Mouse (Mus musculus): ENCODE results near the gene Pdcd1lg2. TPM values are rescaled to one million over a fixed set of nuclear protein-coding genes. Genes with fewer than 3 reads are reported as not detected.

Gene Pdcd1lg2
- total and polyA plus RNA-seq, 2 experiments: 0.11 to 0.18 TPM

DNA sequence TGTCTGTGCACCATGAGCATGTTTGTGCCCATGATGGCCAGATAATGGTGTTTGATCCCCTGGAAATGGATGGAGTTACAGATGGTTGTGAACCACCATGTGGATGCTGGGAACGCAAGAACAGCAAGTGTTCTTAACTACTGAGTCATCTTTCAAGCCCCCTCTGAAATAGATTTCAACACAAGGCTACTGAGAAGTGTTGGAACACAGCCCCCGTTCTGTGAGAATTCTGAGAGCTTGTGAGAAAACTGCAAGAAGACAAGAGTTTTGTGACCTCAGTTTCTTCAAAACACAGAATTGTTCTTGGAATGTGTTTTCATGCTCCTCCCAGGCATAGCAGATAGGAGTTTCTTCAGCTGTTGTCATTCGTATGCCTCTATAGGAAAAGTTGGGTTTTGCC, 104.7 kb downstream of the Pdcd1lg2 start:
- Histone ChIP-seq H3K4me3 (ENCODE audit: insufficient read depth, low read depth, low read length) (no peak overlapping the region), H3K27me3 (ENCODE audit: control insufficient read depth, insufficient read depth, low read length) (no peaks in the 10 kb centered on the region), H3K4me1 (ENCODE audit: control insufficient read depth, insufficient read depth, low read length) (peaks cover 7% of the 10 kb centered on the region; the same call in 1 of the 2 replicates), H3K27ac (replicated peaks; ENCODE audit: insufficient read depth, low read depth, low read length) (no peak overlapping the region), H3K9ac (ENCODE audit: low read depth, low read length) (no peak overlapping the region), H3K79me2 (ENCODE audit: control insufficient read depth, insufficient read depth, low read length) (no peaks in the 10 kb centered on the region; the same call in 1 of the 2 replicates), H3K36me3 (ENCODE audit: control insufficient read depth, insufficient read depth, low read length) (peaks cover 11% of the 10 kb centered on the region; the same call in 1 of the 2 replicates)
- no peak for DNase-seq (ENCODE audit: extremely low read depth, low read depth, low spot score)
- WGBS: 95% methylated on average over 3 of the region's 3 CpGs
- TF ChIP-seq POLR2A (IDR thresholded peaks at IDR 0.05; ENCODE audit: extremely low read depth, insufficient read depth, low read length) (no peak), CTCF (IDR thresholded peaks at IDR 0.05; ENCODE audit: low read depth, low read length) (no peak)

DNA sequence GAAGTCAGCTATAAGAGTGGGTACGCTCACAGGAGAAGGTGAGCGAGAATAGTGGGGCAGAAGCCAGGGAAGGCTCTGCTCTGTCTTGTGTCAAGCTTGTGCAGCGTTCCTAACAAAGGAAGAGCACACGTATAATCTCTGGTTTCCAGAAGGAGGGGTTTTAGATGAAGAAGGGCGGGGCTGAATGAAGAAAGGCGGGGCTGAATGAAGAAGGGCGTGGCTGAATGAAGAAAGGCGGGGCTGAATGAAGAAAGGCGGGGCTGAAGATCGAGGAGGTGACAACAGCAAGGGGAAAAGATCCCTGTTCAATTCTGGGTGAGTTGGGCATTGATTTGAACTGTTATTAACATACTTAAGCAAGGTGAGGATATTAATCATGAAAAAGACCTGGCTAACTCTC, 105.3 kb downstream of the Pdcd1lg2 start:
- H3K79me2 ChIP-seq (ENCODE audit: control insufficient read depth, insufficient read depth, low read length): no peaks in the 10 kb centered on the region; the same call in 1 of the 2 replicates
- WGBS: 86% methylated on average over 10 of the region's 10 CpGs
- peaks cover 11% of the 10 kb centered on the region for H3K4me1 ChIP-seq (ENCODE audit: control insufficient read depth, insufficient read depth, low read length)
- TF ChIP-seq CTCF (IDR thresholded peaks at IDR 0.05; ENCODE audit: low read depth, low read length) (no peak), POLR2A (IDR thresholded peaks at IDR 0.05; ENCODE audit: extremely low read depth, insufficient read depth, low read length) (no peak)
- H3K4me3 ChIP-seq (ENCODE audit: insufficient read depth, low read depth, low read length): no peak overlapping the region
- peaks cover 11% of the 10 kb centered on the region; the same call in 1 of the 2 replicates for H3K36me3 ChIP-seq (ENCODE audit: control insufficient read depth, insufficient read depth, low read length)
- H3K27me3 ChIP-seq (ENCODE audit: control insufficient read depth, insufficient read depth, low read length): no peaks in the 10 kb centered on the region
- H3K9ac ChIP-seq (ENCODE audit: low read depth, low read length): no peak overlapping the region
- no peak overlapping the region for H3K27ac ChIP-seq (replicated peaks; ENCODE audit: insufficient read depth, low read depth, low read length)
- no peak for DNase-seq (ENCODE audit: extremely low read depth, low read depth, low spot score)

DNA sequence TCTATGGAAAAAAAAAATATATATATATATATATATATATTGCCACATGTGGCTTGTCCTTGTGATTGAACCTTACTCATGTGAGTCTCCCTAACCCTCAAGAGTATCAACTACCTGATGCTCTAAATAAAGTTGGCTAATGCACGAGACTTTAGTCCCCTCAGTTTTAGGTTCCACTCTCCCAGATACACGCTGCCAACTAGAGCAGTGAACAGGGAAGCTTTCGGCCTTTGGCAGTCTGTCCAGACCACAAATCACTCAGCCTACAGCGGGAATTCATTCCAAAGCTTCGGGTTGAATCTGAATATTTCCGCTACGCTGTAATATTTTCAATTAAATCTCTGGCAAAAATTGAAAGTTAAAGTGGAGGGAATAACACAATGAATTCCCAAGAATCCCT, 107.7 kb downstream of the Pdcd1lg2 start:
- no peak overlapping the region for H3K9ac ChIP-seq (ENCODE audit: low read depth, low read length)
- peaks cover 8% of the 10 kb centered on the region for H3K4me1 ChIP-seq (ENCODE audit: control insufficient read depth, insufficient read depth, low read length)
- H3K79me2 ChIP-seq (ENCODE audit: control insufficient read depth, insufficient read depth, low read length): peaks cover 9% of the 10 kb centered on the region
- no peak overlapping the region for H3K4me3 ChIP-seq (ENCODE audit: insufficient read depth, low read depth, low read length)
- DNase-seq (ENCODE audit: extremely low read depth, low read depth, low spot score): no peak
- 87% methylated on average over 7 of the region's 7 CpGs for whole genome bisulfite sequencing
- no peak overlapping the region for H3K27ac ChIP-seq (replicated peaks; ENCODE audit: insufficient read depth, low read depth, low read length)
- TF ChIP-seq CTCF (IDR thresholded peaks at IDR 0.05; ENCODE audit: low read depth, low read length): no peak
- TF ChIP-seq POLR2A (IDR thresholded peaks at IDR 0.05; ENCODE audit: extremely low read depth, insufficient read depth, low read length): no peak
- H3K27me3 ChIP-seq (ENCODE audit: control insufficient read depth, insufficient read depth, low read length): no peaks in the 10 kb centered on the region
- H3K36me3 ChIP-seq (ENCODE audit: control insufficient read depth, insufficient read depth, low read length): peaks cover 11% of the 10 kb centered on the region; the same call in 1 of the 2 replicates

DNA sequence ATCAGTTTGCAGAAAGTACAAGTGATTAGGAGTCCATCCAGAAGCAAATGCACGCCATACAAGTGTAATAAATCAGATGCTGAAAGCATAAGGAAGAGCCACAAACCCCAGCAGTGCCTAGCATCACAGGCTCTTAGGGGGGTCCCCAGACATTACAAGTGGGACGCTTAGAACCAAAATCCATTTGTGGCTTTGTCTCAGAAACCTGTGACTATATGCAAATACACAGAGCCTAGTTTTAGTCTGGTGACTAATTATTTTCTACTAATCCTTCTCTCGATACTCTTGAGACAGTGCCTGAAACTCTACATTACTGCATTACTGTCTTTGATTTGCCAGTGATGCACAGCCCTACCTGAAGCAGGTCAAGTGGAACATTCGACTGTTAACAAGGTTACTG, 108.2 kb downstream of the Pdcd1lg2 start:
- Histone ChIP-seq H3K27me3 (ENCODE audit: control insufficient read depth, insufficient read depth, low read length) (no peaks in the 10 kb centered on the region), H3K9ac (ENCODE audit: low read depth, low read length) (no peak overlapping the region), H3K4me1 (ENCODE audit: control insufficient read depth, insufficient read depth, low read length) (peaks cover 9% of the 10 kb centered on the region), H3K4me3 (ENCODE audit: insufficient read depth, low read depth, low read length) (no peak overlapping the region), H3K79me2 (ENCODE audit: control insufficient read depth, insufficient read depth, low read length) (peaks cover 9% of the 10 kb centered on the region), H3K27ac (replicated peaks; ENCODE audit: insufficient read depth, low read depth, low read length) (no peak overlapping the region), H3K36me3 (ENCODE audit: control insufficient read depth, insufficient read depth, low read length) (peaks cover 11% of the 10 kb centered on the region; the same call in 1 of the 2 replicates)
- WGBS: 91% methylated on average over 4 of the region's 4 CpGs
- DNase-seq (ENCODE audit: extremely low read depth, low read depth, low spot score): no peak
- TF ChIP-seq POLR2A (IDR thresholded peaks at IDR 0.05; ENCODE audit: extremely low read depth, insufficient read depth, low read length): no peak
- TF ChIP-seq CTCF (IDR thresholded peaks at IDR 0.05; ENCODE audit: low read depth, low read length): no peak

Other genes with a start within 250 kb of the Pdcd1lg2 start
- 11.9 and 13.0 TPM in 2 replicates for gene Jak2, start 159.1 kb upstream of the Pdcd1lg2 start, total RNA-seq (2014; rRNA removed)
- 1.6 and 2.1 TPM in 2 replicates for gene Jak2, start 159.1 kb upstream of the Pdcd1lg2 start, polyA plus RNA-seq (2012; rRNA removed)
- 0.20 and 1.2 TPM in 2 replicates for gene Insl6, start 85.6 kb upstream of the Pdcd1lg2 start, total RNA-seq (2014; rRNA removed)
- 0.13 and 0.66 TPM in 2 replicates for gene Insl6, start 85.6 kb upstream of the Pdcd1lg2 start, polyA plus RNA-seq (2012; rRNA removed)
- gene Rln1, start 76.2 kb upstream of the Pdcd1lg2 start, total RNA-seq (2014; rRNA removed): not detected in 2 replicates
- not detected in 2 replicates for gene Rln1, start 76.2 kb upstream of the Pdcd1lg2 start, polyA plus RNA-seq (2012; rRNA removed)
- 11.5 and 14.0 TPM in 2 replicates for gene Plgrkt, start 43.5 kb upstream of the Pdcd1lg2 start, total RNA-seq (2014; rRNA removed)
- 9.4 and 14.8 TPM in 2 replicates for gene Plgrkt, start 43.5 kb upstream of the Pdcd1lg2 start, polyA plus RNA-seq (2012; rRNA removed)
- 2.1 TPM in 2 replicates for gene Cd274, start 43.5 kb upstream of the Pdcd1lg2 start, total RNA-seq (2014; rRNA removed)
- 1.00 and 1.2 TPM in 2 replicates for gene Cd274, start 43.5 kb upstream of the Pdcd1lg2 start, polyA plus RNA-seq (2012; rRNA removed)
- 39.3 and 41.5 TPM in 2 replicates for gene Ric1, start 111.4 kb downstream of the Pdcd1lg2 start, total RNA-seq (2014; rRNA removed)
- 4.7 and 5.4 TPM in 2 replicates for gene Ric1, start 111.4 kb downstream of the Pdcd1lg2 start, polyA plus RNA-seq (2012; rRNA removed)
- gene Ermp1, start 237.5 kb downstream of the Pdcd1lg2 start, total RNA-seq (2014; rRNA removed): 15.6 and 16.3 TPM in 2 replicates
- 8.5 and 10.4 TPM in 2 replicates for gene Ermp1, start 237.5 kb downstream of the Pdcd1lg2 start, polyA plus RNA-seq (2012; rRNA removed)